Mouse (Mus musculus): ENCODE results near the gene Hormad1. TPM values are rescaled to one million over a fixed set of nuclear protein-coding genes. Genes with fewer than 3 reads are reported as not detected.
"Not testable (repeated sequence)": the region's sequence is repeated elsewhere in the genome, so short reads cannot be mapped to it uniquely, and the experiment has no call there.

The Hormad1 gene
- polyA plus RNA-seq, 1 experiment from 2014 or later, result not detected

- WGBS, result under 1% methylated on average over 12 of the region's 12 CpGs
Observed at GRCm38 (mm10) chr3:95588604-95589086, 29.2 kb downstream of the Hormad1 start, which contains the start of gene Golph3l. Gene Golph3l, plus strand, starts transcription at chr3:95588934.

GRCm38 (mm10) chr3:95598734-95599133 is 39.3 kb downstream of the Hormad1 start:
- no peak overlapping the region for H3K4me3 ChIP-seq (ENCODE audit: low read length)
- no peaks in the 10 kb centered on the region for H3K4me1 ChIP-seq (ENCODE audit: control insufficient read depth, insufficient read depth, low read length)
- no peak overlapping the region for H3K4me2 ChIP-seq (ENCODE audit: low read depth, low read length)
- no peak overlapping the region for H3K9ac ChIP-seq (ENCODE audit: low read length)
- no peak for ATAC-seq (replicated peaks; ENCODE audit: extremely low read depth, insufficient read depth, low FRiP score)
- H3K9me3 ChIP-seq (replicated peaks; ENCODE audit: control insufficient read depth, low read length), result no peaks in the 10 kb centered on the region
- no peak overlapping the region for H3K27ac ChIP-seq (ENCODE audit: low read length)
- peaks cover 16% of the 10 kb centered on the region for H3K36me3 ChIP-seq (ENCODE audit: control insufficient read depth, insufficient read depth)
- H3K27me3 ChIP-seq (ENCODE audit: control insufficient read depth, insufficient read depth, low read length), result no peaks in the 10 kb centered on the region

More at GRCm38 (mm10) chr3:95588604-95589086, 29.2 kb downstream of the Hormad1 start, which contains the start of gene Golph3l:
- Histone ChIP-seq H3K4me3 (ENCODE audit: low read length) (peak within 1 kb of the TSS; percentile 75), H3K36me3 (ENCODE audit: control insufficient read depth, insufficient read depth) (peaks cover 7% of the 10 kb centered on the region), H3K4me1 (ENCODE audit: control insufficient read depth, insufficient read depth, low read length) (no peaks in the 10 kb centered on the region), H3K27me3 (ENCODE audit: control insufficient read depth, insufficient read depth, low read length) (no peaks in the 10 kb centered on the region), H3K4me2 (ENCODE audit: low read depth, low read length) (peak within 1 kb of the TSS; percentile 78), H3K27ac (ENCODE audit: low read length) (peak within 1 kb of the TSS; percentile 83), H3K9ac (ENCODE audit: low read length) (peak within 1 kb of the TSS; percentile 78), H3K9me3 (replicated peaks; ENCODE audit: control insufficient read depth, low read length) (no peaks in the 10 kb centered on the region)
- peak; percentile 100 for ATAC-seq (replicated peaks; ENCODE audit: extremely low read depth, insufficient read depth, low FRiP score)

GRCm38 (mm10) chr3:95601287-95601686 is 41.8 kb downstream of the Hormad1 start:
- 89% methylated on average over 3 of the region's 3 CpGs for WGBS
- ATAC-seq (replicated peaks; ENCODE audit: extremely low read depth, insufficient read depth, low FRiP score), result no peak
- Histone ChIP-seq H3K4me3 (ENCODE audit: low read length) (no peak overlapping the region), H3K9me3 (replicated peaks; ENCODE audit: control insufficient read depth, low read length) (no peaks in the 10 kb centered on the region), H3K36me3 (ENCODE audit: control insufficient read depth, insufficient read depth) (peaks cover 8% of the 10 kb centered on the region), H3K27ac (ENCODE audit: low read length) (no peak overlapping the region), H3K4me1 (ENCODE audit: control insufficient read depth, insufficient read depth, low read length) (peaks cover 6% of the 10 kb centered on the region), H3K27me3 (ENCODE audit: control insufficient read depth, insufficient read depth, low read length) (no peaks in the 10 kb centered on the region), H3K9ac (ENCODE audit: low read length) (no peak overlapping the region), H3K4me2 (ENCODE audit: low read depth, low read length) (no peak overlapping the region)

- H3K4me1 ChIP-seq (ENCODE audit: control insufficient read depth, insufficient read depth, low read length), result peaks cover 8% of the 10 kb centered on the region
- no peak overlapping the region for H3K4me3 ChIP-seq (ENCODE audit: low read length)
- no peak overlapping the region for H3K27ac ChIP-seq (ENCODE audit: low read length)
- no peaks in the 10 kb centered on the region for H3K9me3 ChIP-seq (replicated peaks; ENCODE audit: control insufficient read depth, low read length)
- no peaks in the 10 kb centered on the region for H3K27me3 ChIP-seq (ENCODE audit: control insufficient read depth, insufficient read depth, low read length)
- H3K9ac ChIP-seq (ENCODE audit: low read length), result no peak overlapping the region
- 67% methylated on average over 3 of the region's 3 CpGs for WGBS
- ATAC-seq (replicated peaks; ENCODE audit: extremely low read depth, insufficient read depth, low FRiP score), result no peak
- H3K36me3 ChIP-seq (ENCODE audit: control insufficient read depth, insufficient read depth), result peaks cover 21% of the 10 kb centered on the region; the same call in 1 of the 2 replicates
- H3K4me2 ChIP-seq (ENCODE audit: low read depth, low read length), result no peak overlapping the region
Observed at GRCm38 (mm10) chr3:95606096-95606495, 46.6 kb downstream of the Hormad1 start.

- WGBS, result 63% methylated on average over 3 of the region's 3 CpGs
- no peaks in the 10 kb centered on the region for H3K9me3 ChIP-seq (replicated peaks; ENCODE audit: control insufficient read depth, low read length)
- H3K9ac ChIP-seq (ENCODE audit: low read length), result no peak overlapping the region
- H3K27ac ChIP-seq (ENCODE audit: low read length), result no peak overlapping the region
- H3K36me3 ChIP-seq (ENCODE audit: control insufficient read depth, insufficient read depth), result peaks cover 24% of the 10 kb centered on the region; the same call in 1 of the 2 replicates
- no peaks in the 10 kb centered on the region for H3K27me3 ChIP-seq (ENCODE audit: control insufficient read depth, insufficient read depth, low read length)
- no peak overlapping the region for H3K4me2 ChIP-seq (ENCODE audit: low read depth, low read length)
- no peak for ATAC-seq (replicated peaks; ENCODE audit: extremely low read depth, insufficient read depth, low FRiP score)
- peaks cover 8% of the 10 kb centered on the region for H3K4me1 ChIP-seq (ENCODE audit: control insufficient read depth, insufficient read depth, low read length)
- H3K4me3 ChIP-seq (ENCODE audit: low read length), result no peak overlapping the region
Observed at GRCm38 (mm10) chr3:95609195-95609594, 49.7 kb downstream of the Hormad1 start.

GRCm38 (mm10) chr3:95613996-95614395 is 54.5 kb downstream of the Hormad1 start:
- no peak for ATAC-seq (replicated peaks; ENCODE audit: extremely low read depth, insufficient read depth, low FRiP score)
- Histone ChIP-seq H3K36me3 (ENCODE audit: control insufficient read depth, insufficient read depth) (peaks cover 38% of the 10 kb centered on the region), H3K9me3 (replicated peaks; ENCODE audit: control insufficient read depth, low read length) (no peaks in the 10 kb centered on the region), H3K4me2 (ENCODE audit: low read depth, low read length) (no peak overlapping the region), H3K27me3 (ENCODE audit: control insufficient read depth, insufficient read depth, low read length) (no peaks in the 10 kb centered on the region), H3K27ac (ENCODE audit: low read length) (no peak overlapping the region), H3K4me3 (ENCODE audit: low read length) (no peak overlapping the region), H3K4me1 (ENCODE audit: control insufficient read depth, insufficient read depth, low read length) (0 out of 2 replicates have a peak, but pooled peaks cover 2% of the 10 kb centered on the region), H3K9ac (ENCODE audit: low read length) (no peak overlapping the region)
- WGBS, result 87% methylated on average over 1 of the region's 1 CpGs

- no peak overlapping the region for H3K27ac ChIP-seq (ENCODE audit: low read length)
- no peak overlapping the region for H3K9ac ChIP-seq (ENCODE audit: low read length)
- no peaks in the 10 kb centered on the region for H3K27me3 ChIP-seq (ENCODE audit: control insufficient read depth, insufficient read depth, low read length)
- 61% methylated on average over 1 of the region's 1 CpGs for WGBS
- no peak for ATAC-seq (replicated peaks; ENCODE audit: extremely low read depth, insufficient read depth, low FRiP score)
- H3K4me1 ChIP-seq (ENCODE audit: control insufficient read depth, insufficient read depth, low read length), result no peaks in the 10 kb centered on the region
- H3K4me3 ChIP-seq (ENCODE audit: low read length), result no peak overlapping the region
- no peaks in the 10 kb centered on the region for H3K9me3 ChIP-seq (replicated peaks; ENCODE audit: control insufficient read depth, low read length)
- peaks cover 26% of the 10 kb centered on the region for H3K36me3 ChIP-seq (ENCODE audit: control insufficient read depth, insufficient read depth)
- no peak overlapping the region for H3K4me2 ChIP-seq (ENCODE audit: low read depth, low read length)
Observed at GRCm38 (mm10) chr3:95618511-95618910, 59.0 kb downstream of the Hormad1 start.

GRCm38 (mm10) chr3:95621241-95621640 is 61.8 kb downstream of the Hormad1 start:
- ATAC-seq (replicated peaks; ENCODE audit: extremely low read depth, insufficient read depth, low FRiP score), result no peak
- no peak overlapping the region for H3K9ac ChIP-seq (ENCODE audit: low read length)
- H3K27ac ChIP-seq (ENCODE audit: low read length), result no peak overlapping the region
- H3K4me1 ChIP-seq (ENCODE audit: control insufficient read depth, insufficient read depth, low read length), result peaks cover 7% of the 10 kb centered on the region
- no peaks in the 10 kb centered on the region for H3K27me3 ChIP-seq (ENCODE audit: control insufficient read depth, insufficient read depth, low read length)
- H3K9me3 ChIP-seq (replicated peaks; ENCODE audit: control insufficient read depth, low read length), result no peaks in the 10 kb centered on the region
- no peak overlapping the region for H3K4me3 ChIP-seq (ENCODE audit: low read length)
- H3K4me2 ChIP-seq (ENCODE audit: low read depth, low read length), result no peak overlapping the region
- WGBS, result 60% methylated on average over 1 of the region's 1 CpGs
- H3K36me3 ChIP-seq (ENCODE audit: control insufficient read depth, insufficient read depth), result peaks cover 20% of the 10 kb centered on the region

GRCm38 (mm10) chr3:95622421-95622820 is 62.9 kb downstream of the Hormad1 start:
- peaks cover 14% of the 10 kb centered on the region for H3K36me3 ChIP-seq (ENCODE audit: control insufficient read depth, insufficient read depth)
- 87% methylated on average over 18 of the region's 20 CpGs for WGBS
- H3K4me1 ChIP-seq (ENCODE audit: control insufficient read depth, insufficient read depth, low read length); H3K27me3 ChIP-seq (ENCODE audit: control insufficient read depth, insufficient read depth, low read length); H3K27ac ChIP-seq (ENCODE audit: low read length); H3K9ac ChIP-seq (ENCODE audit: low read length); ATAC-seq (replicated peaks; ENCODE audit: extremely low read depth, insufficient read depth, low FRiP score); H3K4me3 ChIP-seq (ENCODE audit: low read length); H3K4me2 ChIP-seq (ENCODE audit: low read depth, low read length); H3K9me3 ChIP-seq (replicated peaks; ENCODE audit: control insufficient read depth, low read length): not testable (repeated sequence)
